Mouse (Mus musculus) E14TG2a.4 (cell line): Measurements from ENCODE around the gene Llcfc1.

Experiments used
- CTCF ChIP-seq: conservative IDR thresholded peaks from 2 replicates; pipeline ENCODE4 v1.5.1; 2014; ENCODE audit warnings: low read length
- NANOG ChIP-seq: IDR thresholded peaks from 2 replicates; pipeline ENCODE4 v1.6.1; 2014; ENCODE audit warnings: borderline replicate concordance, low read length, mixed read lengths

DNA sequence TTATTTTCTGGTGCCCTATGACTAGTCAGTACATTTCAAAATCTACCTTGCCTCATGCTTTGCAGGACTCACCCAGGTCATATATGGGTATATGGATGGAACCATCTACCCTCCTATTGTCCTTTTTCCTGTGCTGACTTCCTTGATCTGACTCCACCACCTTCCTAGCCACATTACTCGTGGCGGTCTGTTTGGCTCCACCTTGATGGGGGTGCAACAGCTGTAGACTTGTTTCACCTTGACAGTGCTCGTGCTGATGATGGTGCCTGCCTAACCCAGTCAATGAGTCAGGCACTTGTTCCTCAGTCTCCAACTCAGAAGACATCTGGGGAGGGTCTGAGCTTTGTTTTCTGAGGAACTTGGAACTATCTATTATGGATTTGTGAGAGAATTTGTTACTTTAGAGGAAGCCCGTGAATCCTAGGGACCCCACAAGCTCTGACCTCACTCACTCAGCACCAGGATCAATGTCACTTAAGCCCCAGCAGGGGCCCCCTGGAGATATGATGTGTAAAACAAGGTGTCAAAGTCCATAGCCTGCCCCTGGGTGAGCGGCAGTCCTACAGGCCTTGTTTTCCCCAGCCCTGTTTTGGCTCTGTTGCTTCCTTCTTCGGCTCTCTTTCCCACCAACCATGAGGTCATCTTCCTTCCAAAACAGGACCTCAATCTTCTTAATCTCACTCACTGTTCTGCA, 42.9 kb upstream of the Llcfc1 start:
- no peak for TF ChIP-seq CTCF
- TF ChIP-seq NANOG, result no peak
